Mouse (Mus musculus) intestine, embryonic 14.5 days (tissue): ENCODE measurements around the gene Slitrk1. TPM values are rescaled to one million over a fixed set of nuclear protein-coding genes. Genes with fewer than 3 reads are reported as not detected.

Experiments
- ATAC-seq: fragments of 200-750 bp; cut with Nextera tagmentation; replicated peaks from 2 replicates; pipeline ENCODE4 v1.8.0; 2017; ENCODE audit warnings: low read depth, moderate number of reproducible peaks, moderate TSS enrichment, moderate library complexity; ENCODE audit not compliant: low FRiP score, low TSS enrichment
- DNase-seq: peaks from one replicate; pipeline ENCODE4 v3.0.0-alpha.2; 2018; ENCODE audit warnings: low spot score
- H3K27ac ChIP-seq: fragments of 300-500 bp; sonication (generic); 2 replicates; pipeline ENCODE4 v1.5.1; 2014; ENCODE audit warnings: low read depth, mild to moderate bottlenecking, control low read depth
- H3K27me3 ChIP-seq: fragments of 300-500 bp; sonication (generic); replicated peaks from 2 replicates; pipeline ENCODE4 v1.6.1; 2014; ENCODE audit warnings: low read length, control low read depth; ENCODE audit not compliant: control insufficient read depth, insufficient read depth
- H3K36me3 ChIP-seq: fragments of 300-500 bp; sonication (generic); 2 replicates; pipeline ENCODE4 v1.6.1; 2014; ENCODE audit warnings: low read length, control low read depth; ENCODE audit not compliant: control insufficient read depth, insufficient read depth
- H3K4me1 ChIP-seq: fragments of 300-500 bp; sonication (generic); replicated peaks from 2 replicates; pipeline ENCODE4 v1.6.1; 2014; ENCODE audit warnings: low read length, control low read depth, mixed read lengths; ENCODE audit not compliant: control insufficient read depth, insufficient read depth
- H3K4me2 ChIP-seq: fragments of 300-500 bp; sonication (generic); 2 replicates; pipeline ENCODE4 v1.6.1; 2014; ENCODE audit warnings: low read length
- H3K4me3 ChIP-seq: fragments of 300-500 bp; sonication (generic); 2 replicates; pipeline ENCODE4 v1.5.1; 2014; ENCODE audit warnings: low read depth, low read length, control low read depth, mixed read lengths
- H3K9ac ChIP-seq: fragments of 300-500 bp; sonication (generic); 2 replicates; pipeline ENCODE4 v1.6.1; 2014; ENCODE audit warnings: mild to moderate bottlenecking, low read length
- H3K9me3 ChIP-seq: fragments of 300-500 bp; sonication (generic); 2 replicates; pipeline ENCODE4 v1.6.1; 2016; ENCODE audit warnings: low read length, control low read depth; ENCODE audit not compliant: control insufficient read depth
- WGBS: fragments of 180-500 bp; shearing (Covaris S2); extraction: QIAGEN DNeasy Blood & Tissue Kit; methylation state at CpG from one replicate; pipeline ENCODE4 v1.1.7; 2014; 5-methylcytosine and 5-hydroxymethylcytosine counted together
- polyA plus RNA-seq: library from polyadenylated mRNA; unstranded; fragments of >200 nt; fragmentation: Nextera tagmentation; extraction: Ambion mirVana; gene quantifications from 2 replicates; pipeline ENCODE4 v1.2.1, GENCODE M21; 2014

Slitrk1 gene
- polyA plus RNA-seq = 1.3 and 1.4 TPM in 2 replicates

DNA sequence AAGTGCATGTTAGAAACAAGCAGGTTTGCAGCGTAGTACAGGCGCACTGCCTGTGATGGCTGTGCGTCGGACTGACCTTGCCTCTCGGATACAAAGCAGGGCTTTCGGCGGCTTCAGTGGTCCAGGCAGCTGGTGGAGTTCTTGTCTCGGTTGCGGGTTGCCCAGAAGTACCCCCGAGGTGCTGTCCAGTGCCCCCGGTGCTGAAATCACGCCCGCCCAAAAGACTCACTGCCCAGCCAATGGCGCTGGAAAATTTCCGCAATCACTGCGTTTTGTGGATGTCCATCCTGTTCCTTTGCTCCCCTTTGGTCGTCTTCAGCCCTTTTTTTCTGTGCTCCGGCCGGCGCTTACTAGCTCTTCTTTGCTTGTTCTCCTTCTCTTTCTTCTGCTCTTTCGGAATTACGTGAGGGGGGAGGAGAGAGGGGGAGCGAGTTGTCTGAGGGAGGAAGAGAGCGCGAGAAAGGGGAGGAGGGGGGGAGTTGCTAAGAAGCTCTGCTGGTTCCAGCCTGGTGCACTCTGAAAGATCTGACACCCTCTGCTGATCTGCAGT is at the start of gene Slitrk1:
Slitrk1 (minus strand) TSS at position 445 of the 550 bp plus-strand sequence.
- peaks cover 39% of the 10 kb centered on the region for H3K27me3 ChIP-seq
- no peaks in the 10 kb centered on the region for H3K9me3 ChIP-seq
- no peak within 1 kb of the TSS for H3K9ac ChIP-seq
- ATAC-seq (0 out of 2 replicates have a peak, but pooled peaks have one; percentile 47), DNase-seq (peak; percentile 89)
- H3K36me3 ChIP-seq = no peaks in the 10 kb centered on the region
- H3K4me3 ChIP-seq = peak within 1 kb of the TSS; percentile 37
- H3K4me2 ChIP-seq = peak within 1 kb of the TSS; percentile 52
- no peak within 1 kb of the TSS for H3K27ac ChIP-seq
- WGBS = 1% methylated on average over 24 of the region's 25 CpGs
- peaks cover 6% of the 10 kb centered on the region; the same call in 1 of the 2 replicates for H3K4me1 ChIP-seq

DNA sequence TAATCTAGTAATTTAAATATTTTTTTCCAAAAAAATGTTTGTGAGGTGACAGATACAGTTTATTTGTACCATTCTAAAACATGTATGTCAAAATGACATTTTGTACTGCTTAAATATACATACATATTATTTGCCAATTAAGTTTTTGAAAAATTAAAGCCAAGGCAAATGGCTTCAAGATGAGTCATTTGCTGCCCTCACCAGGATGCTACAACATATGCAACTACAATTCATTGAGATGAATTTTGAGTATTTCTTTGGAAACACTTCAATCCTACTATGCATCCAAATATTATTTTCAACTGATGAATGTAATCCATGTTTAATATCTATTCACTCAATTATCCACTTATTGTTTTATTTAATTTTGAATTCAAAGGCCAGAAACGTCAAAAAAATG is 21.8 kb upstream of the Slitrk1 start:
- DNase-seq = no peak
- Histone ChIP-seq H3K9ac (no peak overlapping the region), H3K4me2 (no peak overlapping the region), H3K4me3 (no peak overlapping the region), H3K4me1 (no peaks in the 10 kb centered on the region), H3K9me3 (no peaks in the 10 kb centered on the region), H3K27ac (no peak overlapping the region), H3K27me3 (no peaks in the 10 kb centered on the region), H3K36me3 (no peaks in the 10 kb centered on the region)
- WGBS = 60% methylated on average over 1 of the region's 1 CpGs
- no peak for ATAC-seq

DNA sequence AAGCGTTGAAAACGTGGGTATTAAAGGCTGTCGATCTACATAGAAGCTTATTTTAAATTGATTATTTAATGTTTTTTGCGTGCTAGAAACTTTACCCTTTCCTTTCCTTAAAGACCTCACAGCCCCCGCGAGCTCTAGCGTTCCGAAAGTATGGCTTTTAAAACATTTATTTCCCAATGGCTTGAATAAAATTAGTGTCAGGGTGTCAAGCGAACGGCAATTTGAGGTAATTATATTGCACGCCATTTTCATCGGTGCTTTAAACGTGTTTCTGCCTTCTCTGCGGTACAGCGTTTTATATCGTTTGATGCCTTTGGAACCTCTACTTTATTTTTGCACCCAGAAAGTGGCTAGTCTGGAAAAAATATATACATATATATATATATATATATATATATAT is 378 bp upstream of the Slitrk1 start:
- 27% methylated on average over 16 of the region's 16 CpGs for WGBS
- Histone ChIP-seq H3K36me3 (no peaks in the 10 kb centered on the region), H3K4me1 (peaks cover 6% of the 10 kb centered on the region; the same call in 1 of the 2 replicates), H3K27me3 (peaks cover 39% of the 10 kb centered on the region), H3K9me3 (no peaks in the 10 kb centered on the region), H3K27ac (no peak overlapping the region), H3K9ac (no peak overlapping the region), H3K4me3 (peak overlapping the region; percentile 37), H3K4me2 (peak overlapping the region; percentile 52)
- ATAC-seq (no peak), DNase-seq (no peak)

DNA sequence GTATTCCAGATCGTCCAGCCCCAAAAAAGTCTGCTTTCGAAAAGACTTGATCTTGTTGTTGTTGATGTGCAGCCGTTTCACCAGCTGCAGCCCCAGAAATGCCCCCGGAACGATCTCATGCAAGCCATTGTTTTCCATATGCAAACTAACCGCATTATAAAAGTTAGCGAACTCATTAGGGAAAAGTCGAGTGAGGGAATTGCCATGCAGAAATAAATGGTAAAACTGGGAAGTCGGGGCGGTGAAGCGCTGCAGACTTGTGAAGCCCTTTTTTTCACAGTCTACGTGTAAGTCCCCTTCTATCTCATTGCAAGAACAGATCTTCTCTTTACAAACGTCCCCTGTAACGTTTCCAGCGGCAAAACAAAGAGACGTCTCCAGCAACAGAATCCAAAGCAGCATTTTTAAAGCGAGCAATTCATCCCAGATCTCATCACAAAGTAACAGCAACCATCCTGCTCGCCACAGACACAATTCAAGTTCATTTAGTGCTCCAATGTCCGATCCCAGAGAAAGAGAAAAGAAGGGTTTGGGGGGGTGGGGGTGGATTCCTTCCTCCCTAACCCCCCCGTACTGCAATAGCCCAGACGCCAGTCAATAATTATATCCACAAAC is 975 bp downstream of the Slitrk1 start:
- peaks cover 39% of the 10 kb centered on the region for H3K27me3 ChIP-seq
- ATAC-seq (no peak), DNase-seq (peak; percentile 58)
- H3K4me3 ChIP-seq = peak overlapping the region; percentile 37
- H3K4me2 ChIP-seq = peak overlapping the region; percentile 52
- no peaks in the 10 kb centered on the region for H3K9me3 ChIP-seq
- H3K36me3 ChIP-seq = no peaks in the 10 kb centered on the region
- peaks cover 6% of the 10 kb centered on the region; the same call in 1 of the 2 replicates for H3K4me1 ChIP-seq
- H3K9ac ChIP-seq = no peak overlapping the region
- no peak overlapping the region for H3K27ac ChIP-seq
- 2% methylated on average over 21 of the region's 21 CpGs for WGBS

DNA sequence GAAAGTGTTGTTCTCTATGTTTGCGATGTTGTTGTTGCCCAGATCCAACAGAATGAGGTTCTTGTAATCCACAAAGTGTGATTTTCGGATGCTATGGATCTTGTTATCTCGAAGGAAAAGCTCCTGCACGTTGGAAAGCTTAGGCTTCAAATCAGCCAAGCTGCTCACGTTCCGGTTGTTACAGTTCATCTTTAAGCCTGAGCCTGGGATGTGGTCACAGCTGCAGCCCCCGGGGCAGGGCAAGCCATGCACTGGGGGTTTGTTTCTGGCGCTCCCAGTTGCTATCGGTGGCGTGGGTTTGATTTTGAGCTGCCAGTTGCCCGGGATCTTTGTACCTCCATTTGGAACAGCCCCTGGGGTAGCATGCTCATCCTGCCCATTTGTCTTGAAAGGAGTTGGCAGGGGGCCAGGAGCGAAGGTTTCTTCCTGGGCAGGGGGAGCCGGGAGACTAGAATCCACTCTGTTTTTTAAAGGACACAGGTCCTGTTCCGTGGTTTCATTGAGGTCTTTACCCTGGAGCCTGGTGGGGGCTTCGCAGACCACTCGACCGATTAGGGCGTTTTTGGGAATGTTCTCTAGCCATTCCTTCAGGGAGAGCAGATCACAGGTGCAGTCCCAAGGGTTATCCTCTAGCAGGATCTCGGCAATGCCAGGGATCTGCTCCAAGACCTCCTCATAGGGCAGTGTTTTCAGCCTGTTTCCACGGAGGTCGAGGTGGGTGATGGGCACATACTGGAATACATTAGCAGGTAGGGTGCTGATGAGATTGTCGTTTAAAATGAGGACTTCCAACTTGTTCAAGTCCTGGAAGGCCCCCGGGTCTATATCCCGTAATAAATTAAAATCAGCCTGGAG is 1.7 kb downstream of the Slitrk1 start:
- no peak overlapping the region for H3K27ac ChIP-seq
- no peaks in the 10 kb centered on the region for H3K36me3 ChIP-seq
- WGBS = 7% methylated on average over 24 of the region's 24 CpGs
- H3K4me1 ChIP-seq = peaks cover 6% of the 10 kb centered on the region; the same call in 1 of the 2 replicates
- H3K27me3 ChIP-seq = peaks cover 39% of the 10 kb centered on the region
- DNase-seq (peak; percentile 74), ATAC-seq (no peak)
- peak overlapping the region; percentile 52 for H3K4me2 ChIP-seq
- peak overlapping the region; percentile 37 for H3K4me3 ChIP-seq
- H3K9ac ChIP-seq = no peak overlapping the region
- H3K9me3 ChIP-seq = no peaks in the 10 kb centered on the region

DNA sequence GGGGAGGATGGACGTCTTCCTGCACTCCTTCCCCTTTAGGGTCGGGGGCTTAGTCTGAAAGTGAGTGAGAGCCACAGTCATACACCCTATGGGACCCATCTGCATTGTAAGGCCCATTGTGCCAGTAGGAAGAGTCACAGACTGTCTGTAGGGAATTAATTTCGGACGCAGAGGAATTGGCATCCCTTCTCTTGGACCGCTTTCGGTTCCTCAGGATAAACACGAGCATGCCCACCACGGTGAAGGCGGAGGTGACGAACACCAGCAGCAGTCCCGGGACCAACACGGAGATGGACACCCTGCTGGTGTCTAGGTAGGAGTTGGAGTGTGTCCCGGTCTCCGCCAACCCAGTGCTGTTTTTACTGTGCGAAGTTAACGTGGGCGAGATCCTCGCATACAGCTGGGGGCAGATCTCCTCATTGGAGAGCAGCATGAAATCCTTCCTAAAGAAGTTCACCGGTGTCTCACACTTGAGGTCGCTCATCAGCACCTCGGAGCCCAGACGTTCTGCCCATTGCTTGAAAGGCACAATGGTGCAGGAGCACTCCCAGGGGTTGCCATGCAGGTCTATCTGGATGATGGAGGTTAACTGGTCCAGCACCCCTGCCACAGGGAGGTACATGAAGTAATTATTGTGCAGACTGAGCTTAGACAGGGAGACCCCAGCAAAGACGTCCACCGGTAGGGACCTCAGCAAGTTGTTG is 2.7 kb downstream of the Slitrk1 start:
- Histone ChIP-seq H3K27me3 (peaks cover 39% of the 10 kb centered on the region), H3K4me2 (peak overlapping the region; percentile 52), H3K27ac (no peak overlapping the region), H3K9ac (no peak overlapping the region), H3K4me1 (peaks cover 6% of the 10 kb centered on the region; the same call in 1 of the 2 replicates), H3K36me3 (no peaks in the 10 kb centered on the region), H3K4me3 (peak overlapping the region; percentile 33), H3K9me3 (no peaks in the 10 kb centered on the region)
- WGBS = 1% methylated on average over 24 of the region's 24 CpGs
- ATAC-seq (peak; percentile 41; the same call in 1 of the 2 replicates), DNase-seq (peak; percentile 56)

DNA sequence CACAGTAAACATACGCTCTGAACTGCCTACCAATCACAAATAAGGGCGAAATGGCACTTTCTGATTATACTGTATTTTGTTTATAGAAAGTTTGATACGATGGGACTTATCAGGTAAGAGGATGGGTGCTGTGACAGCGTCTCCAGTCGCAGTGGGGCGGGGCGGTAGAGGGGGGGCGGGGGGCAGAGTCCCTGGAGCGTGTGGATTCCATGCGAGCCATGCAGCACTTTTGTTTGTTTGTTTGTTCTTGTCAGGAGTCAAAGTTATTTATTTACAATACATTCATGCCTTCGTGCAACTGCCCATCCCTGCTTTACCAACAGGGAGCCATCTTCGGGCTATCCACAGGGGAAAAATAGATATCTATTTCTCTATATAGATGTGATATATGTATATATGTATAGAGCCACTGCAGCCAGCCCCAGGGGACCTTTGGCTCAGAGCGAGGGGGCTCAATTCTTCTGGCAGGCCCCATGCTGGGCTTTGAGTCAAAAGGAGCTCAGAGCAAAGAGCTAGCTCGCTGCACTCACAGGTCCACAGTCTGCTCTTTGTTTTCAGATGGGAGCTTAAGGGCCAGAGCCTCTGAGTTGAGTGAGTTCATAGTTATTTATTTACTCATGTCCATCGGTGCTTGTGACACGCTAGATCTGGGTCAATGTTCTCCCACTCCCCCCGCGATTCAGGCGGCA is 3.4 kb downstream of the Slitrk1 start:
- H3K9ac ChIP-seq = no peak overlapping the region
- no peak overlapping the region for H3K27ac ChIP-seq
- H3K4me2 ChIP-seq = peak overlapping the region; percentile 52
- 5% methylated on average over 19 of the region's 19 CpGs for WGBS
- no peaks in the 10 kb centered on the region for H3K36me3 ChIP-seq
- H3K27me3 ChIP-seq = peaks cover 39% of the 10 kb centered on the region
- H3K4me3 ChIP-seq = peak overlapping the region; percentile 33
- ATAC-seq (no peak), DNase-seq (peak; percentile 54)
- no peaks in the 10 kb centered on the region for H3K9me3 ChIP-seq
- peaks cover 6% of the 10 kb centered on the region; the same call in 1 of the 2 replicates for H3K4me1 ChIP-seq
